Mouse (Mus musculus) C2C12 (cell line): ENCODE data around the gene Wrap53. TPM values are rescaled to one million over a fixed set of nuclear protein-coding genes. Genes with fewer than 3 reads are reported as not detected.

ENCODE experiments used
- H3K27me3 ChIP-seq: one replicate; pipeline ENCODE4 v1.6.1; 2011; ENCODE audit not compliant: control insufficient read depth, insufficient read depth, insufficient read length
- H3K36me3 ChIP-seq: one replicate; pipeline ENCODE4 v1.6.1; 2011; ENCODE audit not compliant: control insufficient read depth, insufficient read depth
- H3K4me3 ChIP-seq: one replicate; pipeline ENCODE4 v1.5.1; 2011; ENCODE audit warnings: mild to moderate bottlenecking, control low read depth; ENCODE audit not compliant: poor library complexity, insufficient read depth, severe bottlenecking
- H3K79me2 ChIP-seq: one replicate; pipeline ENCODE4 v1.6.1; 2011; ENCODE audit not compliant: control insufficient read depth, insufficient read depth
- H3K79me3 ChIP-seq: one replicate; pipeline ENCODE4 v1.6.1; 2011; ENCODE audit warnings: low read depth, control low read depth
- H3ac ChIP-seq: one replicate; pipeline ENCODE3; 2011; ENCODE audit warnings: low read depth; ENCODE audit not compliant: control insufficient read depth, insufficient read length
- CEBPB ChIP-seq: IDR thresholded peaks from one replicate; pipeline ENCODE4 v1.6.1; 2011; ENCODE audit warnings: low read depth, mild to moderate bottlenecking, control low read depth, moderate library complexity
- CTCF ChIP-seq: IDR thresholded peaks from one replicate; pipeline ENCODE4 v1.5.1; 2011; ENCODE audit not compliant: control insufficient read depth, insufficient read depth, insufficient read length
- FOSL1 ChIP-seq: IDR thresholded peaks from one replicate; pipeline ENCODE4 v1.8.0; 2011; ENCODE audit warnings: mild to moderate bottlenecking, low read length; ENCODE audit not compliant: poor library complexity, insufficient read depth, severe bottlenecking
- MAX ChIP-seq: IDR thresholded peaks from one replicate; pipeline ENCODE4 v1.6.1; 2011; ENCODE audit warnings: mild to moderate bottlenecking, control low read depth
- MYOD1 ChIP-seq: IDR thresholded peaks from one replicate; pipeline ENCODE4 v1.6.1; 2011; ENCODE audit warnings: low read depth; ENCODE audit not compliant: control insufficient read depth, insufficient read length
- MYOG ChIP-seq: IDR thresholded peaks from one replicate; pipeline ENCODE4 v1.6.1; 2011; ENCODE audit not compliant: control insufficient read depth, insufficient read length; ENCODE audit errors: extremely low read depth
- USF1 ChIP-seq: IDR thresholded peaks from one replicate; pipeline ENCODE4 v1.6.1; 2011; ENCODE audit warnings: low read depth, mild to moderate bottlenecking, control low read depth, moderate library complexity
- polyA plus RNA-seq: library from polyadenylated mRNA; unstranded; fragments of >200 nt; fragmentation: generic; extraction: Trizol; gene quantifications from one replicate; pipeline ENCODE4 v1.2.1, GENCODE M21; 2012; ENCODE audit warnings: missing spikeins

Wrap53 gene
- polyA plus RNA-seq, 1 experiment: 21.9 TPM

- H3K79me3 ChIP-seq: peaks cover 51% of the 10 kb centered on the region
- H3K79me2 ChIP-seq: peaks cover 89% of the 10 kb centered on the region
- no peak overlapping the region for H3K4me3 ChIP-seq
- no peak for TF ChIP-seq MYOD1
- no peak for TF ChIP-seq USF1
- TF ChIP-seq CTCF: no peak
- no peak for TF ChIP-seq FOSL1
- TF ChIP-seq MAX: no peak
- no peak for TF ChIP-seq MYOG
- TF ChIP-seq CEBPB: no peak
- no peak overlapping the region for H3ac ChIP-seq
- H3K27me3 ChIP-seq: no peaks in the 10 kb centered on the region
- peaks cover 52% of the 10 kb centered on the region for H3K36me3 ChIP-seq
Observed at GRCm38 (mm10) chr11:69575220-69575619, 4.8 kb downstream of the Wrap53 start.

- Histone ChIP-seq H3K27me3 (no peaks in the 10 kb centered on the region), H3K4me3 (no peak overlapping the region), H3K36me3 (peaks cover 54% of the 10 kb centered on the region), H3K79me2 (peaks cover 20% of the 10 kb centered on the region), H3K79me3 (peaks cover 3% of the 10 kb centered on the region), H3ac (no peak overlapping the region)
- TF ChIP-seq CEBPB (no peak), MYOD1 (no peak), FOSL1 (no peak), CTCF (no peak), MYOG (no peak), MAX (no peak)
Observed at GRCm38 (mm10) chr11:69565131-69565530, 14.9 kb downstream of the Wrap53 start.

GRCm38 (mm10) chr11:69564391-69564790 lies 15.7 kb downstream of the Wrap53 start:
- Histone ChIP-seq H3K36me3 (peaks cover 51% of the 10 kb centered on the region), H3K79me2 (peaks cover 16% of the 10 kb centered on the region)
- TF ChIP-seq MYOD1 (no peak), USF1 (no peak), CEBPB (no peak), MAX (no peak), MYOG (no peak), FOSL1 (no peak), CTCF (no peak)

GRCm38 (mm10) chr11:69563373-69563772 lies 16.7 kb downstream of the Wrap53 start:
- H3K4me3 ChIP-seq: no peak overlapping the region

More at GRCm38 (mm10) chr11:69564391-69564790, 15.7 kb downstream of the Wrap53 start:
- no peak overlapping the region for H3ac ChIP-seq
- no peak overlapping the region for H3K4me3 ChIP-seq
- no peaks in the 10 kb centered on the region for H3K27me3 ChIP-seq
- H3K79me3 ChIP-seq: peaks cover 3% of the 10 kb centered on the region

GRCm38 (mm10) chr11:69560896-69561854 lies 18.9 kb downstream of the Wrap53 start:
- no peak overlapping the region for H3ac ChIP-seq
- H3K79me3 ChIP-seq: peaks cover 2% of the 10 kb centered on the region
- H3K79me2 ChIP-seq: no peaks in the 10 kb centered on the region
- H3K36me3 ChIP-seq: peaks cover 36% of the 10 kb centered on the region
- TF ChIP-seq CEBPB (no peak), MAX (no peak)
- H3K27me3 ChIP-seq: no peaks in the 10 kb centered on the region
- no peak overlapping the region for H3K4me3 ChIP-seq

More at GRCm38 (mm10) chr11:69563373-69563772, 16.7 kb downstream of the Wrap53 start:
- TF ChIP-seq MAX (no peak), MYOG (no peak), MYOD1 (no peak), USF1 (no peak)
- Histone ChIP-seq H3ac (no peak overlapping the region), H3K79me2 (peaks cover 12% of the 10 kb centered on the region), H3K27me3 (no peaks in the 10 kb centered on the region), H3K79me3 (peaks cover 3% of the 10 kb centered on the region), H3K36me3 (peaks cover 48% of the 10 kb centered on the region)
